Mouse (Mus musculus) CH12.LX (cell line): ENCODE results near the gene Srms. TPM values are rescaled to one million over a fixed set of nuclear protein-coding genes. Genes with fewer than 3 reads are reported as not detected.
A peak's percentile ranks its signal among the peaks of the same experiment; 100 is the strongest.

Experiments used
- DNase-seq: peaks from one replicate; pipeline ENCODE4 v3.0.0-alpha.2; 2013; ENCODE audit errors: extremely low read depth
- H3K27ac ChIP-seq: 2 replicates; pipeline ENCODE4 v1.5.1; 2012; ENCODE audit warnings: low read depth, mild to moderate bottlenecking, control low read depth, moderate library complexity; ENCODE audit not compliant: insufficient read depth
- H3K27me3 ChIP-seq: replicated peaks from 2 replicates; pipeline ENCODE3; 2012; ENCODE audit warnings: inconsistent platforms
- H3K36me3 ChIP-seq, 2 experiments: replicated peaks in 1 of 2; 2 replicates each; pipeline versions ENCODE3 to v1.6.1; 2012; ENCODE audit warnings: inconsistent platforms in 1 of 2, low read length in 1 of 2, mild to moderate bottlenecking in 1 of 2, mixed read lengths in 1 of 2, moderate library complexity in 1 of 2; ENCODE audit not compliant: control insufficient read depth in 1 of 2, insufficient read depth in 1 of 2
- H3K4me1 ChIP-seq, 2 experiments: 2 replicates each; pipeline ENCODE4 v1.6.1; 2012; ENCODE audit warnings: inconsistent platforms in 1 of 2, moderate library complexity in 1 of 2; ENCODE audit not compliant: insufficient read depth in 2 of 2, control insufficient read depth in 1 of 2
- H3K4me2 ChIP-seq: 2 replicates; pipeline ENCODE4 v1.6.1; 2012; ENCODE audit warnings: low read depth, mild to moderate bottlenecking, control low read depth; ENCODE audit not compliant: poor library complexity, insufficient read depth, severe bottlenecking
- H3K4me3 ChIP-seq, 3 experiments: fragments of 150-350 bp in 1 of 3; sonication (generic) in 1 of 3; replicated peaks in 1 of 3; 2 replicates each; pipeline versions ENCODE3 to v1.5.1; 2011 to 2012; ENCODE audit warnings: low read depth in 2 of 3, low read length in 2 of 3, mild to moderate bottlenecking in 2 of 3, moderate library complexity in 2 of 3, control low read depth in 1 of 3, improper control_type of control experiment in 1 of 3, inconsistent platforms in 1 of 3, mixed read lengths in 1 of 3; ENCODE audit not compliant: poor library complexity in 1 of 3
- H3K79me2 ChIP-seq: replicated peaks from 2 replicates; pipeline ENCODE4 v1.6.1; 2012; ENCODE audit warnings: mild to moderate bottlenecking, moderate library complexity; ENCODE audit not compliant: control insufficient read depth, poor library complexity, insufficient read depth, severe bottlenecking; ENCODE audit errors: extremely low read depth
- H3K9ac ChIP-seq: 2 replicates; pipeline ENCODE4 v1.6.1; 2012; ENCODE audit warnings: low read depth, mild to moderate bottlenecking, control low read depth, moderate library complexity; ENCODE audit not compliant: insufficient read depth
- H3K9me3 ChIP-seq: replicated peaks from 2 replicates; pipeline ENCODE3; 2012; ENCODE audit warnings: low read length, inconsistent platforms, mixed read lengths
- BHLHE40 ChIP-seq: IDR thresholded peaks from 2 replicates; pipeline ENCODE4 v1.6.1; 2011; ENCODE audit warnings: mild to moderate bottlenecking, low read depth, low read length, improper control_type of control experiment
- CHD1 ChIP-seq: IDR thresholded peaks from 2 replicates; pipeline ENCODE4 v1.6.1; 2012; ENCODE audit warnings: low read depth, low read length, improper control_type of control experiment, inconsistent platforms
- CHD2 ChIP-seq: IDR thresholded peaks from 2 replicates; pipeline ENCODE4 v1.6.1; 2011; ENCODE audit warnings: low read length, improper control_type of control experiment
- CTCF ChIP-seq, 2 experiments: IDR thresholded peaks in 1 of 2; conservative IDR thresholded peaks in 1 of 2; 2 replicates each; pipeline ENCODE4 v1.5.1; 2011 to 2012; ENCODE audit warnings: low read depth in 2 of 2, low read length in 2 of 2, improper control_type of control experiment in 1 of 2, inconsistent platforms in 1 of 2, mild to moderate bottlenecking in 1 of 2, moderate library complexity in 1 of 2
- ELF1 ChIP-seq: IDR thresholded peaks from 2 replicates; pipeline ENCODE4 v1.6.1; 2014; ENCODE audit warnings: low read depth, mild to moderate bottlenecking, inconsistent platforms, low read length, improper control_type of control experiment
- EP300 ChIP-seq: IDR thresholded peaks from 2 replicates; pipeline ENCODE4 v1.6.1; 2011; ENCODE audit warnings: low read length, improper control_type of control experiment
- ETS1 ChIP-seq: conservative IDR thresholded peaks from 2 replicates; pipeline ENCODE4 v1.6.1; 2012; ENCODE audit warnings: low read depth, mild to moderate bottlenecking, inconsistent platforms, low read length, improper control_type of control experiment, moderate library complexity
- GABPA ChIP-seq: IDR thresholded peaks from 2 replicates; pipeline ENCODE4 v1.6.1; 2012; ENCODE audit warnings: low read depth, low read length, improper control_type of control experiment, inconsistent platforms; ENCODE audit not compliant: insufficient replicate concordance
- HCFC1 ChIP-seq: IDR thresholded peaks from 2 replicates; pipeline ENCODE4 v1.6.1; 2012; ENCODE audit warnings: low read depth, mild to moderate bottlenecking, inconsistent platforms, low read length, improper control_type of control experiment
- IRF4 ChIP-seq: IDR thresholded peaks from 2 replicates; pipeline ENCODE4 v1.6.1; 2014; ENCODE audit warnings: low read depth, mild to moderate bottlenecking, inconsistent platforms, low read length, improper control_type of control experiment
- JUN ChIP-seq: IDR thresholded peaks from 2 replicates; pipeline ENCODE4 v1.6.1; 2011; ENCODE audit warnings: low read depth, mild to moderate bottlenecking, low read length, improper control_type of control experiment, moderate library complexity; ENCODE audit not compliant: insufficient read depth
- KAT2A ChIP-seq: IDR thresholded peaks from 2 replicates; pipeline ENCODE4 v1.6.1; 2012; ENCODE audit warnings: low read length, improper control_type of control experiment, inconsistent platforms; ENCODE audit not compliant: insufficient replicate concordance
- MAFK ChIP-seq: IDR thresholded peaks from 2 replicates; pipeline ENCODE4 v1.6.1; 2011; ENCODE audit warnings: low read length, improper control_type of control experiment; ENCODE audit not compliant: insufficient replicate concordance
- MAX ChIP-seq: IDR thresholded peaks from 2 replicates; pipeline ENCODE4 v1.6.1; 2011; ENCODE audit warnings: low read length, improper control_type of control experiment
- MAZ ChIP-seq: IDR thresholded peaks from 2 replicates; pipeline ENCODE4 v1.6.1; 2012; ENCODE audit warnings: low read depth, mild to moderate bottlenecking, inconsistent platforms, low read length, improper control_type of control experiment, moderate library complexity
- MEF2A ChIP-seq: IDR thresholded peaks from 2 replicates; pipeline ENCODE4 v1.6.1; 2014; ENCODE audit warnings: low read depth, mild to moderate bottlenecking, inconsistent platforms, low read length, improper control_type of control experiment, borderline replicate concordance
- MYC ChIP-seq: IDR thresholded peaks from 2 replicates; pipeline ENCODE4 v1.6.1; 2011; ENCODE audit warnings: low read depth, mild to moderate bottlenecking, improper control_type of control experiment, low read length
- NELFE ChIP-seq: IDR thresholded peaks from 2 replicates; pipeline ENCODE4 v1.6.1; 2011; ENCODE audit warnings: low read depth, low read length, improper control_type of control experiment
- NRF1 ChIP-seq: IDR thresholded peaks from 2 replicates; pipeline ENCODE4 v1.6.1; 2014; ENCODE audit warnings: low read depth, mild to moderate bottlenecking, inconsistent platforms, low read length, improper control_type of control experiment, moderate library complexity
- PAX5 ChIP-seq: IDR thresholded peaks from 2 replicates; pipeline ENCODE4 v1.6.1; 2012; ENCODE audit warnings: low read length, inconsistent platforms, mixed read lengths
- POLR2A ChIP-seq: IDR thresholded peaks from 2 replicates; pipeline ENCODE4 v1.6.1; 2011; ENCODE audit warnings: low read depth, mild to moderate bottlenecking, improper control_type of control experiment, low read length
- RAD21 ChIP-seq: IDR thresholded peaks from 2 replicates; pipeline ENCODE4 v1.6.1; 2011; ENCODE audit warnings: low read depth, mild to moderate bottlenecking, low read length, improper control_type of control experiment, moderate library complexity
- SIN3A ChIP-seq: IDR thresholded peaks from 2 replicates; pipeline ENCODE4 v1.6.1; 2012; ENCODE audit warnings: low read length, improper control_type of control experiment, inconsistent platforms
- TBP ChIP-seq: conservative IDR thresholded peaks from 2 replicates; pipeline ENCODE4 v1.6.1; 2011; ENCODE audit warnings: low read depth, low read length, improper control_type of control experiment
- TCF12 ChIP-seq: IDR thresholded peaks from 2 replicates; pipeline ENCODE4 v1.6.1; 2014; ENCODE audit warnings: low read depth, mild to moderate bottlenecking, inconsistent platforms, low read length, improper control_type of control experiment
- UBTF ChIP-seq: IDR thresholded peaks from 2 replicates; pipeline ENCODE4 v1.6.1; 2012; ENCODE audit warnings: low read depth, mild to moderate bottlenecking, inconsistent platforms, low read length, improper control_type of control experiment, moderate library complexity
- USF1 ChIP-seq: IDR thresholded peaks from 2 replicates; pipeline ENCODE4 v1.6.1; 2014; ENCODE audit warnings: low read depth, mild to moderate bottlenecking, inconsistent platforms, low read length, improper control_type of control experiment
- ZC3H11A ChIP-seq: IDR thresholded peaks from 2 replicates; pipeline ENCODE4 v1.6.1; 2012; ENCODE audit warnings: low read depth, mild to moderate bottlenecking, inconsistent platforms, low read length, improper control_type of control experiment
- ZKSCAN1 ChIP-seq: IDR thresholded peaks from 2 replicates; pipeline ENCODE4 v1.6.1; 2012; ENCODE audit warnings: low read depth, inconsistent platforms, low read length, improper control_type of control experiment, borderline replicate concordance
- ZMIZ1 ChIP-seq: IDR thresholded peaks from 2 replicates; pipeline ENCODE4 v1.6.1; 2012; ENCODE audit warnings: low read depth, mild to moderate bottlenecking, inconsistent platforms, low read length, improper control_type of control experiment
- ZNF384 ChIP-seq: IDR thresholded peaks from 2 replicates; pipeline ENCODE4 v1.6.1; 2012; ENCODE audit warnings: low read depth, low read length, improper control_type of control experiment, inconsistent platforms
- dilution Hi-C: fragments of 300-500 bp; cut with MboI; formaldehyde crosslinking; loops from 2 replicates; pipeline ENCODE4 v1.14.3; 2020; ENCODE audit warnings: low sequenced_read_pairs; ENCODE audit not compliant: extremely low pct_unique_long_range_greater_than_20kb, extremely low pct_ligation_motif_present
- in situ Hi-C: fragments of 300-500 bp; cut with MboI; formaldehyde crosslinking; loops from 3 replicates; pipeline ENCODE4 v1.14.3; 2019; ENCODE audit warnings: low sequenced_read_pairs, low pct_ligation_motif_present, low pct_unique_long_range_greater_than_20kb, mixed read lengths
- polyA plus RNA-seq: library from polyadenylated mRNA; unstranded; fragments of >175 nt; gene quantifications from 2 replicates; pipeline ENCODE4 v1.2.1, GENCODE M21; 2012; ENCODE audit warnings: low read depth; ENCODE audit not compliant: insufficient read length
- total RNA-seq, 2 experiments: library from RNA; depleted of rRNA; stranded (reverse); fragments of 300-350 nt in 1 of 2; fragments of >200 nt in 1 of 2; gene quantifications; 2 replicates each; pipeline ENCODE4 v1.2.3; 2012 to 2014

Srms gene
- total and polyA plus RNA-seq, 3 experiments = 0.08 to 0.41 (median 0.13) TPM

DNA sequence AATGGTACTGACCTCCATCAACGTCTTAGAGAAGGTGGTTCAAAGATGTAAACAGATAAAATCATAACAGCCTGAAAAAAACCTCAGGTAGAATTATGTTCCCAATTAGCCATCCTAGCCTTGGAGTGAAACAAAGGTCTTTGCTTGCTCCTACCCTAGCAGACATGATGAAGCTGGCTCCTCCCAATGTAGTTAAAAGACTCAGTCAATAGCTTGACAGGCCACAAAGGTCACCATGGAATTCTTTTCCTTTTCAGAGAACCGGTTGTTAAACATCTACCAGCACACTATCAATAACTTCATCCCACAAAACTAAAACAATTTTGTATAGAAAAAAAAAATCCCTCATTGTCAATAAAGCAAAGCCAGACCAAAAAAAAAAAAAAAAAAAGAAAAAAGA lies 32.0 kb upstream of the Srms start:
- H3K27me3 ChIP-seq = no peaks in the 10 kb centered on the region
- H3K79me2 ChIP-seq = peaks cover 8% of the 10 kb centered on the region
- no peak for DNase-seq
- H3K4me3 ChIP-seq = no peak overlapping the region
- peaks cover 20 to 49% of the 10 kb centered on the region in 2 experiments for H3K4me1 ChIP-seq
- H3K9ac ChIP-seq = no peak overlapping the region
- H3K4me2 ChIP-seq = no peak overlapping the region
- no peak overlapping the region for H3K27ac ChIP-seq
- in situ Hi-C loops = no loop called here
- peaks cover 4% of the 10 kb centered on the region for H3K9me3 ChIP-seq
- dilution Hi-C loops = no loop called here
- TF ChIP-seq EP300 (no peak), ZNF384 (0 out of 2 replicates have a peak, but pooled peaks have one; percentile 6), ZMIZ1 (no peak)
- peaks cover 6 to 12% of the 10 kb centered on the region in 2 experiments for H3K36me3 ChIP-seq

DNA sequence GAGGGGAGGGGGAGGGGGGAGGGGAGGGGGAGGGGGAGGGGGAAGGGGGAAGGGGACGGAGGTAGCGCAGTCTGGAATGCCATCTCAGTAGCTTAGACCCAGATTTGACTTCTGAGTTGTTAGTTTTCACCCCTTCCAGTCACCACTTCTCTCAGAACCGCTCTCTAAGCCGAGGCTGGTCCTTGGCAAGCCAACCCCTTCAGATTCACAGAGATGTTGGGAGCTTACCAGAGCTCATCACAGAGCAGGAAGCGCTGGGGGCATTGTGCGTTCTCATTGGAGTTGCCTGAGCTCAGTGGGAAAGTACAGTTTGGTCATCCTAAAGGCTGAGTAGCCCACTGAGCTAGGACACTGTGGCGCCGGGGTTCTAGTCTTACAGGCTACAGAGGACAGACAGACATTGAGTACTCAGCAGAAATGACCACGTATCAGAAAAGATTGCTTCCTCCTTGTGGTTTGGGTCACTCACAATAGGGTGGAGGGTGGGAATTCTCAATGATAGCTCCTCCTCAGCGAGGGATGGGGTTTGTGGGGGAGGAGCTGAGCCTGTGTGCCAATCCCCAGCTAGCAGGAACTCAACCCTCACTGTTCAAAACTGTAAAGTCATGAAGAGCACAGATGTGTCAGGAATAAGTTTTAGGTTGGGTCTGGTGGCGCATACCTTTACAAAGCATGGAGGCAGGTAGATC lies 30.9 kb upstream of the Srms start:
- peak overlapping the region; percentile 2 for H3K4me2 ChIP-seq
- peak; percentile 62; the same call in 1 of the 2 replicates for TF ChIP-seq TBP
- TF ChIP-seq PAX5 = no peak
- no peak for TF ChIP-seq HCFC1
- TF ChIP-seq CHD2 = peak; percentile 61
- no peak for TF ChIP-seq ZNF384
- no peak for TF ChIP-seq KAT2A
- no peak for TF ChIP-seq IRF4
- TF ChIP-seq BHLHE40 = no peak
- peak; percentile 31; the same call in 1 of the 2 replicates for TF ChIP-seq MAZ
- TF ChIP-seq CTCF (conservative IDR thresholded peaks at IDR 0.05 in 1 of 2, IDR thresholded peaks at IDR 0.05 in 1 of 2; ENCODE audit: low read depth in 2 of 2, low read length in 2 of 2) = no peak
- peak; percentile 53; the same call in 1 of the 2 replicates for TF ChIP-seq MAFK
- no peak for TF ChIP-seq RAD21
- TF ChIP-seq POLR2A = peak; percentile 64
- TF ChIP-seq MAX = no peak
- peak; percentile 34 for TF ChIP-seq SIN3A
- TF ChIP-seq NELFE = peak; percentile 79
- TF ChIP-seq UBTF = no peak
- TF ChIP-seq GABPA = no peak
- no peak for TF ChIP-seq JUN
- TF ChIP-seq USF1 = no peak
- no peak for TF ChIP-seq EP300
- TF ChIP-seq NRF1 = 0 out of 2 replicates have a peak, but pooled peaks have one; percentile 18
- TF ChIP-seq TCF12 = peak; percentile 30; the same call in 1 of the 2 replicates
- TF ChIP-seq ETS1 = 0 out of 2 replicates have a peak, but pooled peaks have one; percentile 12
- TF ChIP-seq ZKSCAN1 = no peak
- peak; percentile 64; the same call in 1 of the 2 replicates for TF ChIP-seq ZMIZ1
- TF ChIP-seq ELF1 = peak; percentile 37; the same call in 1 of the 2 replicates
- TF ChIP-seq MEF2A = 0 out of 2 replicates have a peak, but pooled peaks have one; percentile 6
- no peak for TF ChIP-seq MYC
- peak; percentile 40; the same call in 1 of the 2 replicates for TF ChIP-seq CHD1
- TF ChIP-seq ZC3H11A = no peak

More for the DNA sequence above, 30.9 kb upstream of the Srms start:
- Histone ChIP-seq H3K4me3 (peak overlapping the region; percentile 7 to 44 (median 44)), H3K9ac (0 out of 2 replicates have a peak overlapping the region, but pooled peaks have one; percentile 8), H3K4me1 (peaks cover 31 to 50% of the 10 kb centered on the region in 2 experiments), H3K27ac (peak overlapping the region; percentile 20), H3K27me3 (no peaks in the 10 kb centered on the region), H3K9me3 (peaks cover 4% of the 10 kb centered on the region), H3K79me2 (peaks cover 8% of the 10 kb centered on the region), H3K36me3 (peaks cover 15 to 22% of the 10 kb centered on the region in 2 experiments)
- dilution Hi-C loops = no loop called here
- DNase-seq = peak; percentile 74
- in situ Hi-C loops = no loop called here
